Mouse (Mus musculus) embryonic facial prominence, embryonic 14.5 days (tissue): ENCODE measurements around the gene Ccne1. TPM values are rescaled to one million over a fixed set of nuclear protein-coding genes. Genes with fewer than 3 reads are reported as not detected.

Source experiments
- ATAC-seq: fragments of 200-750 bp; cut with Nextera tagmentation; 2 replicates; pipeline ENCODE4 v1.8.0; 2017; ENCODE audit warnings: low read depth, moderate number of reproducible peaks, moderate TSS enrichment
- DNase-seq: peaks from one replicate; pipeline ENCODE4 v3.0.0-alpha.2; 2015; ENCODE audit warnings: low spot score
- H3K27ac ChIP-seq: fragments of 300-500 bp; sonication (generic); replicated peaks from 2 replicates; pipeline ENCODE4 v1.5.1; 2014; ENCODE audit warnings: low read depth, mild to moderate bottlenecking, low read length, moderate library complexity
- H3K27me3 ChIP-seq: fragments of 300-500 bp; sonication (generic); replicated peaks from 2 replicates; pipeline ENCODE4 v1.6.1; 2014; ENCODE audit warnings: low read length; ENCODE audit not compliant: control insufficient read depth, insufficient read depth
- H3K36me3 ChIP-seq: fragments of 300-500 bp; sonication (generic); 2 replicates; pipeline ENCODE4 v1.6.1; 2014; ENCODE audit warnings: low read length, mixed read lengths; ENCODE audit not compliant: control insufficient read depth, insufficient read depth
- H3K4me1 ChIP-seq: fragments of 300-500 bp; sonication (generic); 2 replicates; pipeline ENCODE4 v1.6.1; 2014; ENCODE audit warnings: antibody characterized with exemption, low read length; ENCODE audit not compliant: control insufficient read depth, insufficient read depth
- H3K4me2 ChIP-seq: fragments of 300-500 bp; sonication (generic); 2 replicates; pipeline ENCODE4 v1.6.1; 2014; ENCODE audit warnings: low read depth, mild to moderate bottlenecking, low read length, moderate library complexity, mixed read lengths
- H3K4me3 ChIP-seq: fragments of 300-500 bp; sonication (generic); 2 replicates; pipeline ENCODE4 v1.5.1; 2014; ENCODE audit warnings: low read depth, mild to moderate bottlenecking, low read length
- H3K9ac ChIP-seq: fragments of 300-500 bp; sonication (generic); 2 replicates; pipeline ENCODE4 v1.6.1; 2014; ENCODE audit warnings: low read depth, mild to moderate bottlenecking, low read length, moderate library complexity, mixed read lengths
- H3K9me3 ChIP-seq: fragments of 300-500 bp; sonication (generic); 2 replicates; pipeline ENCODE4 v1.6.1; 2016; ENCODE audit warnings: low read length; ENCODE audit not compliant: control insufficient read depth
- WGBS: fragments of 180-500 bp; shearing (Covaris S2); extraction: QIAGEN DNeasy Blood & Tissue Kit; methylation state at CpG from one replicate; pipeline ENCODE4 v1.1.7; 2014; 5-methylcytosine and 5-hydroxymethylcytosine counted together
- polyA plus RNA-seq: library from polyadenylated mRNA; unstranded; fragments of >200 nt; fragmentation: Nextera tagmentation; extraction: Ambion mirVana; gene quantifications from 2 replicates; pipeline ENCODE4 v1.2.1, GENCODE M21; 2014

The Ccne1 gene
- polyA plus RNA-seq, 1 experiment from 2014 or later: 73.7 TPM

DNA sequence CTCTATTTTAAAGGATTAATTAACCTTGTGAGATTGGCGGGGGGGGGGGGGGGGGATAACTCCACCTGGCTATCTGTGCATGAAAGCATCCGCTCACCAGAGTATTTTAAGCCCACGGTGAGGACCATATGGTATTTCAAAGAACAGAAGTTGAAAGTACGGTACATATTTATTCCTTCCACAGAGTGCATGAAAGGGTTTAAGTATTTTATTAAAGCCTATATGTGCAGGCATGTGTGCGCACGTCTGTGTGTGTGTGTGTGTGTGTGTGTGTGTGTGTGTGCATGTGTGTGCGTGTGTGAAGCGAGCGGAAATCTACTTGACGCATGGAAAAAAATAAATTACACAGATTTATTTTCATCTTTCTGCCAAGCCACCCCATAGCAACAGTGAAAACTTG, 32.4 kb downstream of the Ccne1 start:
- Histone ChIP-seq H3K9ac (peak overlapping the region; percentile 15; the same call in 1 of the 2 replicates), H3K9me3 (no peaks in the 10 kb centered on the region), H3K4me2 (peak overlapping the region; percentile 39), H3K36me3 (no peaks in the 10 kb centered on the region), H3K4me1 (no peaks in the 10 kb centered on the region), H3K27me3 (no peaks in the 10 kb centered on the region), H3K27ac (no peak overlapping the region), H3K4me3 (0 out of 2 replicates have a peak overlapping the region, but pooled peaks have one; percentile 1)
- DNase-seq: no peak
- ATAC-seq: no peak
- WGBS: 47% methylated on average over 9 of the region's 10 CpGs

DNA sequence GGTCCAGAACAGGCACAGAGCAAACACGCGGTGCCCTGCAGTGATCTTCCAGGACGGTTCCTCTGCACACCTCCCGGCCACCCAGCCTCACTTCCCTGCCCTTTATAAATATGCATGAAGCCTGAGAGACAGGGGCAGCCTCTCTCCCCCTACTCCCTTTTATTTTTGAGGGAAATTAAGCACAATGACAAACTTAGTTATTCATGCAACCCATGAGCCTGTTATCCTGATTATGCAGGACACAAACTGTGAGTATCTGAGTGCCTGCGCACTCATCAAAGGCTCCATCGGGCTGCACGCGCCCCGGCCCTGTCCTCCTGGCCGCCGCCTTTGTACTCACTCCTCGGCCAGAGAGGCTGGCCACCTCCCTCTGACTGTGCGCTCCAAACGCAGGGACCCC, 32.8 kb downstream of the Ccne1 start:
- peak overlapping the region; percentile 39 for H3K4me2 ChIP-seq
- WGBS: 6% methylated on average over 14 of the region's 14 CpGs
- H3K27ac ChIP-seq: no peak overlapping the region
- peak overlapping the region; percentile 15; the same call in 1 of the 2 replicates for H3K9ac ChIP-seq
- DNase-seq: no peak
- no peaks in the 10 kb centered on the region for H3K9me3 ChIP-seq
- no peaks in the 10 kb centered on the region for H3K27me3 ChIP-seq
- H3K36me3 ChIP-seq: no peaks in the 10 kb centered on the region
- 0 out of 2 replicates have a peak overlapping the region, but pooled peaks have one; percentile 1 for H3K4me3 ChIP-seq
- no peak for ATAC-seq
- H3K4me1 ChIP-seq: no peaks in the 10 kb centered on the region

DNA sequence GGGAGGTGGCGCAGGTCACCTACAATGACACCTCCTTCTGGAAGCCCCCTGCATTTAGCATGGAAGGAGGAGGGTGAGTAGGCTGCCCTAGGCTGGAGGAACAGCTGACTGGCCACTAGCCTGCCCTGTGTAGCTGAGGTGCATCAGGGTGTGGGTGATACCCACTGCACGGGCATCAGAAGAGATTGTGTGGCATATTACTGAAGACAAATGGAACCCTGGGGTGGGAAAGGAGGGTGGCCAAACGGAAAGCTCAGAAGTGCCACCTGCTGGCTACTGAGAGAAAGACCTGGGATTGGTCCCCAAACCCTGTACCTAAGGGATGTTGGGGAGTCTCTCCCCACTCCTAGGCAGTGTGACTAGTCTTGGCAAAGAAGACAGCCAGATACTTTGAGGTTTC, 33.6 kb downstream of the Ccne1 start:
- no peaks in the 10 kb centered on the region for H3K36me3 ChIP-seq
- WGBS: 25% methylated on average over 3 of the region's 3 CpGs
- H3K9ac ChIP-seq: no peak overlapping the region
- H3K4me3 ChIP-seq: no peak overlapping the region
- H3K4me2 ChIP-seq: no peak overlapping the region
- no peak overlapping the region for H3K27ac ChIP-seq
- no peaks in the 10 kb centered on the region for H3K4me1 ChIP-seq
- H3K27me3 ChIP-seq: no peaks in the 10 kb centered on the region
- ATAC-seq (0 out of 2 replicates have a peak, but pooled peaks have one; percentile 41), DNase-seq (peak; percentile 43)
- H3K9me3 ChIP-seq: no peaks in the 10 kb centered on the region

DNA sequence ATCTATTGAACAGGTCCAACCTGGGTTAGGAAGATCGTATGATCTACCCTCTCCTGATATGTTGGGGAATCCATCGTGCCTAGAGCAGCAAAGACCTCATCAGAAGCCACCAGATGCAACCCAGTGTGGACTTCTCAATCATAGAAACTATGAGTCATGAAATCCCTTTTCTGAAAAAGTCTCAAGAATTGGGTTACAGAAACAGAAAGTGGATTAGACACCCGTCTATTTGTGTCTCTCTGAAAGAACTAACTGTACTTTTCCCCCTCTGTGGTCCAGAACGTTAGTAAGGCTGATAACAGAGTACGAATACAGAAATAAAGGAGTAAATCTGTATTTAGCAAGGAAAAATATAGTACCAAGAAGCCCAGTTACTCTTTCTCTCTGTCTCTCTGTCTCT, 36.3 kb downstream of the Ccne1 start:
- Histone ChIP-seq H3K27ac (no peak overlapping the region), H3K36me3 (no peaks in the 10 kb centered on the region), H3K4me2 (no peak overlapping the region), H3K27me3 (no peaks in the 10 kb centered on the region), H3K9ac (no peak overlapping the region), H3K9me3 (no peaks in the 10 kb centered on the region), H3K4me3 (no peak overlapping the region), H3K4me1 (no peaks in the 10 kb centered on the region)
- no peak for DNase-seq
- 77% methylated on average over 5 of the region's 5 CpGs for WGBS
- ATAC-seq: no peak

DNA sequence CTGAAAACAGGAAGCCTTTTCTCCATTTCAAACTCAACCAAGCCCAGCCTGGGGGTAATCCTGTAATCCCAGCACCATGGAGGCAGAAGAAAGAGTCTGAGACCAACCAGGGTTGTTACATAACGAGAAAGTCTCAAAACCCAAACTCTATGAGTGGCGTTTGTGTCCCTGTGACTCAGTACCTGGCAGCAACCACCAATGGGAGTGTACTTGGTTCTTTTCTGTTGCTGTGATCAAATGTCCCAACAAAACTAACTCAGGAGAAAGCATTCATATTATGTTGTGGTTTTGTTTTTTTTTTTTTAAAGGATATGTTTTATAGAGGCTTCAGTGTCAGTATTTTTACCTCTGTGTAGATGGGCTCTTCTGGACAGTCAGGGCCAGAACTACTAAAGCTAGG, 36.7 kb downstream of the Ccne1 start:
- no peak for DNase-seq
- 40% methylated on average over 2 of the region's 2 CpGs for WGBS
- Histone ChIP-seq H3K9me3 (no peaks in the 10 kb centered on the region), H3K27me3 (no peaks in the 10 kb centered on the region), H3K9ac (no peak overlapping the region), H3K4me1 (no peaks in the 10 kb centered on the region), H3K4me3 (no peak overlapping the region), H3K4me2 (no peak overlapping the region), H3K36me3 (no peaks in the 10 kb centered on the region), H3K27ac (no peak overlapping the region)
- ATAC-seq: no peak

DNA sequence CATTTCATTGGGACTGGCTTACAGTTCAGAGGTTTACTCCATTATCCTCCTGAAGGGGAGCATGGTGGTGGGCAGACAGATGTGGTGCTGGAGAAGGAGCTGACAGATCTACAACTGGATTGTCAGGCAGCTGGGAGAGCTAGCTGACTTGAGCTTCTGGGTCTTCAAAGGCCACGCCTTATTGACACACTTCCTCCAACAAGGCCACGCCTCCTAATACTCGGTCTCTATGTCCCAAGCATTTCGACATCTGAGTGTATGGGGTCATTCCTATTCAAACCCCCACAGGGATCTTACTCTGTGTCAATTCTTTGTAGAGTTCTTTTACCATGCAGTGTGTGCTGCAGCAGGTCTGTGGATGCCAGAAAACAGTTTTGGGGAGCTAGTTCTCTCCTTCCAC, 42.9 kb downstream of the Ccne1 start:
- Histone ChIP-seq H3K4me2 (no peak overlapping the region), H3K36me3 (no peaks in the 10 kb centered on the region), H3K9me3 (no peaks in the 10 kb centered on the region), H3K27me3 (no peaks in the 10 kb centered on the region), H3K9ac (no peak overlapping the region), H3K4me3 (no peak overlapping the region), H3K27ac (no peak overlapping the region), H3K4me1 (no peaks in the 10 kb centered on the region)
- DNase-seq: no peak
- no peak for ATAC-seq
- 55% methylated on average over 4 of the region's 4 CpGs for WGBS

DNA sequence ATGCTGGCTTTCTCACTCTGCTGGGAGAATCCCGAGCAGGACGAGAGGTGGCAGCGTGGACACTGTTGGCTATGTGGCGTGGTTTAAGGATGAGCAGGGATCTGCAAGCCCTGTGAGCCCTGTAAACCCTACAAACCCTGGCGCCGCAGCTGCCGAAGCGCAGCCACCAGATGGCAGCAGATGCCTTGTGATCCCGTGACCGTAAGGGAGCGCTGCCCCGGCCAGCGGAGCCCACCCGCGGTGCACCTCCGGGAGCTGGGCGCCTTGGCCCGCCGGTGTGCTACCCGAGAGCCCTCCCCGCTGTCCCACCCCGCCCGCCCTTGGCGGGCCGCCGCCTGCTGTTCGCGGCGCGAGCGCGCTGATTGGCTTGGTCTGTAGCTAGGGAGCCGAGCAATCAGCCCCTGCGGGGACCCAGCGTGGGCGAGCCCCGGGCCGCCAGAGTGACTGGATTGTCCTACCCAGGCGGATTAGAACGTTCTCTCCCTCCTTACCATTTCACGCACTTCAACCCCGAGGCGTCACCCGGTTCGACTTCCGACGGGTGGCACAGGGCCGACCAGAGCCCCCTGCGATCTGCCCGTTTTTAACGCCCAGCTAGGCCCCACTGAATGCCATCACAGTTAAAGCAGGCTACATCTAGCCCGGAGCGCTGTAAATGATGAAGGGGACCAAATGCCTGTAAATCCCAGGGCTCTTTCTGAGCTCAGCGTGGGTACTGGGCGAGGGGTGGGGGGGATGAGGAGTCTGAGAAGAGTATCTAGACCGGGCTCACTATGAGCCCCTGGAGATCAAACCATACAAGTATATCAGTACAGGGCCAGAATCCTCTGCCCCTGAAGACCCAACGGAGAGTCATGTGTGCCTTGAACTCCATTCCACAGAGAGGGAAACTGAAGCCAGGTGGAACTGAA, 46.0 kb downstream of the Ccne1 start:
- Histone ChIP-seq H3K4me1 (no peaks in the 10 kb centered on the region), H3K4me3 (peak overlapping the region; percentile 53), H3K27ac (peak overlapping the region; percentile 19), H3K9ac (peak overlapping the region; percentile 74), H3K36me3 (no peaks in the 10 kb centered on the region), H3K9me3 (no peaks in the 10 kb centered on the region), H3K27me3 (no peaks in the 10 kb centered on the region), H3K4me2 (peak overlapping the region; percentile 86)
- DNase-seq (peak; percentile 94), ATAC-seq (peak; percentile 96)
- under 1% methylated on average over 33 of the region's 57 CpGs for WGBS

DNA sequence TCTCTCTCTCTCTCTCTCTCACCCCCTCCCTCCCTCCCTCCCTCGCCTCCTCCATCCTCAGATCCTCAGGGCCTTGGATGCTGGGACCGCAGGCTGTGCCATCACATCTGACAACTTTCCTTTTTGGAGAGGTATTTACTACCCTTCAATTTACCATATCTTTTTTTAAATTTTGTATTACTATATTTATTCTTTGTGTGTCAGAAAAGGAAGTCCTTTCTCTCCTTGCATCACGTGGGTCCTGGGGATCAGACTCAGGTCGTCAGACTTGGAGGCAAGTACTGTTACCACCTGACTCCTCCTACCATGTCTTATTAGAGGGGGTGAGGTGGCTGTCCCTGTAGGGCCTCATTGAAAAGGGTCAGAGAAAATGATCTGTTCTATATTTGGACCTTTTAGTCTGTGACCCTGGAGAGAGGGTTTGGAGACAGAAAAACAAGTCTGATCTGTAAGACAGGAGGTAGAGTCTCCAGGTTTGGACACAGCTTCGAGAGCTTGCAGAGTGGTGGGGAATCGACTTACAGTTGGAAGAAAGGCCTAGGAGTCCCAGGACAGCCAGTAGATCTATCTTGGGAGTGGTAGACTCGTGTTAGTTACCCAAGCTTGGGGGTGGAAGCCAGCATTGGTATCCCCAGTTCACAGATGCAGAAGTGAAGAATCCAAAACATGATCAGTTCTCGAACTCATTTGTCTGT, 47.6 kb downstream of the Ccne1 start:
- Histone ChIP-seq H3K27ac (no peak overlapping the region), H3K27me3 (no peaks in the 10 kb centered on the region), H3K9me3 (no peaks in the 10 kb centered on the region), H3K36me3 (no peaks in the 10 kb centered on the region), H3K4me1 (no peaks in the 10 kb centered on the region), H3K4me3 (no peak overlapping the region), H3K9ac (no peak overlapping the region), H3K4me2 (no peak overlapping the region)
- ATAC-seq (no peak), DNase-seq (no peak)
- 70% methylated on average over 8 of the region's 8 CpGs for WGBS
